Mouse (Mus musculus): ENCODE measurements around the gene Gm13420.

DNA sequence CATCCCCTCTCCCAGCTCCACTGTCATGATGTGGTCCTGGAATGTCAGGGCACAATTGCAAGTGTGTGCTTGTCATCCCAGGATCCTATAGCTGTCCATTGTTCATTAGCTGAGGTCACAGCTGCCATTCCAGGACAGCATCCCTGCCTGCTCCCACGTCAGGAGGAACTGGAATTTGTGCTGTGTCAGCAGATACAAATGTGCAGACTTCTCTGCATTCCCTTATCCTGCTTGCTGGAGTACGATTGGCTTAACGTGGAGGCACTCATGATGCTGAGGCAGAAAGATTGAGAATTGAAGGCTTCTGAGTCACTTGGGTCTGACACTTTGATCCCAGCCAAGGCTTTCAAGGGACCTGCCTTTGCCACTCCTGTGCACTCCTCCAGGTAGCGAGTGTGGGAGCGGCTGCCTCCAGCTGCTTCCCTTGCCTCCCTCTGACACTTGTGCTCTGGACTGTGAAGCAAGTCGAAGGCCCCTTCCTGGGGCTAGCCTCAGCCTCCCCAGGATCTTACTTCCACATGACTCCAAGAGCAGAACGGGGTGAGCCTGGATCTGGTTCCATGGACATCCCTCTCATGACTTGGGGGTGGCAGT, 55.2 kb downstream of the Gm13420 start:
- TF ChIP-seq CTCF (IDR thresholded peaks at IDR 0.05; ENCODE audit: extremely low read depth, insufficient read depth, insufficient read length, insufficient replicate concordance) = no peak
- TF ChIP-seq POLR2A (IDR thresholded peaks at IDR 0.05; ENCODE audit: low read depth, low read length) = no peak

Data from spleen, adult 2 months (tissue).